ENCODE assay signal across 13 mouse cellular contexts in genomic region chr13:36283545-36284067, GRCm38 (mm10).
DNase-seq lines count a peak whose midpoint lies in the region; ATAC-seq lines count a peak whose summit lies in the region.
"Had no signal": no experiment of that assay in that cellular context is flagged by ENCODE, and none has a peak within 500 bp of the region (broad histone marks: within the 10 kb centered on the region; RNA-seq: fewer than 3 reads in every experiment).

No protein-coding gene starts in this region.

- peak overlapping the region; percentile 86 for H3K27ac ChIP-seq in forebrain, embryonic 12.5 days
- H3K27ac ChIP-seq in hindbrain, embryonic 14.5 days, result peak overlapping the region; percentile 83
- H3K27ac ChIP-seq in midbrain, embryonic 16.5 days (ENCODE audit: low read length), result peak overlapping the region; percentile 86
- H3K27ac ChIP-seq: heart, embryonic 15.5 days; stomach, embryonic 15.5 days had no signal

- peaks cover 32% of the 10 kb centered on the region for H3K4me1 ChIP-seq in forebrain, embryonic 12.5 days
- H3K4me1 ChIP-seq in hindbrain, embryonic 14.5 days (replicated peaks; ENCODE audit: control insufficient read depth, insufficient read depth, low read length), result peaks cover 25% of the 10 kb centered on the region
- H3K4me1 ChIP-seq in midbrain, embryonic 16.5 days (ENCODE audit: control insufficient read depth, insufficient read depth, low read length), result peaks cover 29% of the 10 kb centered on the region
- H3K4me1 ChIP-seq: stomach, embryonic 15.5 days had no signal

- H3K9me3 ChIP-seq in forebrain, embryonic 12.5 days, result no peaks in the 10 kb centered on the region
- no peaks in the 10 kb centered on the region for H3K9me3 ChIP-seq in hindbrain, embryonic 14.5 days (ENCODE audit: control insufficient read depth, low read length)
- H3K9me3 ChIP-seq in midbrain, embryonic 16.5 days (replicated peaks; ENCODE audit: control insufficient read depth, low read length, poor library complexity, severe bottlenecking), result no peaks in the 10 kb centered on the region
- H3K9me3 ChIP-seq: embryonic facial prominence, embryonic 12.5 days; heart, embryonic 15.5 days; stomach, embryonic 15.5 days had no signal

- 5% methylated on average over 7 of the region's 7 CpGs for WGBS in forebrain, embryonic 12.5 days
- WGBS in hindbrain, embryonic 14.5 days, result 13% methylated on average over 7 of the region's 7 CpGs
- WGBS in midbrain, embryonic 16.5 days, result 8% methylated on average over 7 of the region's 7 CpGs

- no peaks in the 10 kb centered on the region for H3K36me3 ChIP-seq in forebrain, embryonic 12.5 days (replicated peaks)
- H3K36me3 ChIP-seq in hindbrain, embryonic 14.5 days (replicated peaks; ENCODE audit: control insufficient read depth, insufficient read depth), result no peaks in the 10 kb centered on the region
- H3K36me3 ChIP-seq in midbrain, embryonic 16.5 days (ENCODE audit: control insufficient read depth, insufficient read depth, low read length), result no peaks in the 10 kb centered on the region
- H3K36me3 ChIP-seq: embryonic facial prominence, embryonic 12.5 days; heart, embryonic 15.5 days; stomach, embryonic 15.5 days had no signal

- 0 out of 2 replicates have a peak overlapping the region, but pooled peaks have one; percentile 31 for H3K4me2 ChIP-seq in forebrain, embryonic 12.5 days
- H3K4me2 ChIP-seq in hindbrain, embryonic 14.5 days (replicated peaks), result peak overlapping the region; percentile 36; the same call in 1 of the 2 replicates
- H3K4me2 ChIP-seq in midbrain, embryonic 16.5 days (ENCODE audit: low read length), result peak overlapping the region; percentile 32
- H3K4me2 ChIP-seq: embryonic facial prominence, embryonic 12.5 days; heart, embryonic 15.5 days; stomach, embryonic 15.5 days had no signal

- no peak overlapping the region for H3K4me3 ChIP-seq in forebrain, embryonic 12.5 days (replicated peaks)
- no peak overlapping the region for H3K4me3 ChIP-seq in hindbrain, embryonic 14.5 days (replicated peaks; ENCODE audit: low read length)
- no peak overlapping the region for H3K4me3 ChIP-seq in midbrain, embryonic 16.5 days (ENCODE audit: low read depth, low read length)
- H3K4me3 ChIP-seq: embryonic facial prominence, embryonic 12.5 days; heart, embryonic 15.5 days; stomach, embryonic 15.5 days had no signal

- ATAC-seq in forebrain, embryonic 12.5 days (ENCODE audit: low FRiP score), result peak; percentile 89
- peak; percentile 85 for ATAC-seq in hindbrain, embryonic 14.5 days (ENCODE audit: low FRiP score)
- ATAC-seq in midbrain, embryonic 16.5 days, result peak; percentile 73
- ATAC-seq: inflammation-experienced regulatory T-cells, adult 6 months; liver, postnatal 0 days had no signal

- no peak overlapping the region for H3K9ac ChIP-seq in forebrain, embryonic 12.5 days
- peak overlapping the region; percentile 33; the same call in 1 of the 2 replicates for H3K9ac ChIP-seq in hindbrain, embryonic 14.5 days
- H3K9ac ChIP-seq in midbrain, embryonic 16.5 days (ENCODE audit: low read depth, low read length), result peak overlapping the region; percentile 31; the same call in 1 of the 2 replicates
- H3K9ac ChIP-seq: embryonic facial prominence, embryonic 12.5 days; heart, embryonic 15.5 days; liver, postnatal 0 days; stomach, embryonic 15.5 days had no signal

- H3K27me3 ChIP-seq in forebrain, embryonic 12.5 days, result no peaks in the 10 kb centered on the region
- peaks cover 11% of the 10 kb centered on the region; the same call in 1 of the 2 replicates for H3K27me3 ChIP-seq in hindbrain, embryonic 14.5 days (ENCODE audit: control insufficient read depth, insufficient read depth, low read length)
- peaks cover 4% of the 10 kb centered on the region; the same call in 1 of the 2 replicates for H3K27me3 ChIP-seq in midbrain, embryonic 16.5 days (ENCODE audit: control insufficient read depth, insufficient read depth, low read depth, low read length)
- H3K27me3 ChIP-seq: embryonic facial prominence, embryonic 12.5 days; heart, embryonic 15.5 days; stomach, embryonic 15.5 days had no signal

- peak; percentile 5 for DNase-seq in embryo, embryonic 11 days
- no peak for DNase-seq in embryo, embryonic 10 days (ENCODE audit: low spot score)
- DNase-seq in hindbrain, embryonic 14.5 days (ENCODE audit: low spot score), result no peak
- DNase-seq in kidney, adult 9 months, result no peak
- DNase-seq in kidney, postnatal 4 days, result no peak
- no peak for DNase-seq in thymus, adult 18-20 months
- DNase-seq: liver, postnatal 0 days had no signal
